Mouse (Mus musculus) layer of hippocampus, adult 18-20 months (tissue): Measurements from ENCODE around the gene Wasf2. TPM values are rescaled to one million over a fixed set of nuclear protein-coding genes. Genes with fewer than 3 reads are reported as not detected.

Experiments used
- DNase-seq, 2 experiments: peaks; one replicate each; pipeline ENCODE4 v3.0.0; 2022; ENCODE audit warnings: low spot score in 2 of 2
- total RNA-seq, 2 experiments: library from RNA; stranded (reverse); gene quantifications; 2 replicates each; pipeline ENCODE4 v1.2.3; 2021

Gene Wasf2
- total RNA-seq, 2 experiments from 2014 or later, result 27.4 to 32.6 TPM

DNA sequence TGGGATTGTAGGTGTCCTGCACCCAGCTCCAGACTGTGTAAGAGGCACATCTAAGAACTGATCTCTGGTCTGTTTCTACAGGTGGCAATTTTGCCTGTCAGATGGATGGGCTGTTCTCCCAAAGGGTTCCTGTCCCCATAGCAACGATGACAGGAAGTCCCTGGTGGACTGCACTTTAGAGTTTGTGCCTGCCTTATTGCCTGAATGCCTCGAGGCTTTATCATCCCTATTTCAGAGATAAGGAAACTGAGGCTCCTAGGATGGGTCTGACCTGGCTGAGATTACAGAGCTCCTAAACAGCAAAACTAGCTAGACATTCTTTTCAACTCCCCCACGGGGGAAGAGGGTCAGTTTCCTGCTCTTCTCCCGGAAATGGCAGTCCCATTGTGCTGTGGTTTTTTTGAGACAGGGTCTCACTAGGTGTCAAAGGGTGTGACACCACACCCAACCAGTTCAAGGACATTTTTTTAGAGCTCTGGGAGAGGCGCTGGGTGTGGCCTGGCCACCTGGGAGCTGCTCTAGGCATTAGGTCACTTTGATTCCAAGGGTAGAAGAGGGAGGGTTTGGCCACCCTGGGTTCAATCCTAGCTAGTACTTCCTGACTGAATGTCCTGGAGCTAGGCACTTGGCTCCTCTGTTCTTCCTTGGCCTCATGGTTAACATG is 8.2 kb upstream of the Wasf2 start:
- no peak for DNase-seq

DNA sequence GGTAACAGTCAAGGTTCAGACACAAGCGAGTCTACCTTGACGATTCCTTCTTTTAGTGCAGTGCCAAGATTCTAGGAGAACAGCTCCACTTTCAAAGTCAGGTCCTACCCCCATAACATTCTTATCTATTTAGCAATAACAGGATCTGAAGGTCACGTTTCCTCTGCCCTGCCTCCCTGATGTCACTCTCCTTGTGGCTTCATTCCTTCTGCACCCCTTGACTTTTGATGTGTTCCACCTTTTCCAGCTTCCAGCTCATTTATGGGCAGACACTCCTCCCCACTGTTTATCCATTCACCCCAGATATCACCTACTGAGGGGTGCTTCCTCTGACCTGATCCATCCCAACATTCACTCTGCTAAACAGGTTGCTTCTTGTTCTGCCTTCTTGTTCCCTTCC is 3.2 kb upstream of the Wasf2 start:
- no peak for DNase-seq

DNA sequence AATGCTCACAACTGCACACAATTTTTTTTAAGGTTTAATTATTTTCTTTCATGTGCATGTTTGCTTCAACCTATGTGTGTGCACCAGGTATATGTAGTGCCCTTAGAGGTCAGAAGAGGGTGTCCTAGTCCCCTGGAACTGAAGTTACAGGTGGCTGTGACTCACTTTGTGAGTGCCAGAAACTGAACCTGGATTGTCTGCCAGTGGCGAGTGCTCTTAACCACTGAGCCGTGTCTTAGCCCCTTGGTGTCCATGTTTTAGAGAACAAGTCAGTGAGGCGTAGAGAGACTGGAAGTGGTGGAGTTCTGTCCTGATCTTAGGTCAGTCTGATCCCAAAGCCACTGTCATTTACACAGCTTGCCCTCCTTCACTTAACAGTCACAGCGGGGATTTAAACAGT is 2.4 kb upstream of the Wasf2 start:
- DNase-seq, result no peak

DNA sequence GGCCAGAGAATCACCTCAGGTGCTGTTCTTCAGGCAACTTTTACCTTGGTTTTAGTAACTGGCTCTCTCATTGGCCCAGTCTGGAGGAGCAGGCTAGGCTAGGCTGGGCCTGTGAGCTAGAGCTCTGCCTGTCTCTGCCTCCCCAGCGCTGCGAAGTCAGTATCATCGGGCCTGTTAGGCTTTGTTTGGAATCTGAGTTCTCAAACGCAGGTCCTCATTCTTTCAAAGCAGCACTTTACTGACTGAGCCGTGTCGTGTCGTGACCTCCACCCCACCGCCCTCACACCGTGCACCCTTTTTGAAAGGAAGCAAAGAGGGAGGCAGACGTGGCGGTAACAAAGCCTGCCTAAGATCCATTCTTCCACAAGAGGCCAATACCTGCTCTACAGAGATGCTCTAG is 914 bp upstream of the Wasf2 start:
- no peak for DNase-seq

DNA sequence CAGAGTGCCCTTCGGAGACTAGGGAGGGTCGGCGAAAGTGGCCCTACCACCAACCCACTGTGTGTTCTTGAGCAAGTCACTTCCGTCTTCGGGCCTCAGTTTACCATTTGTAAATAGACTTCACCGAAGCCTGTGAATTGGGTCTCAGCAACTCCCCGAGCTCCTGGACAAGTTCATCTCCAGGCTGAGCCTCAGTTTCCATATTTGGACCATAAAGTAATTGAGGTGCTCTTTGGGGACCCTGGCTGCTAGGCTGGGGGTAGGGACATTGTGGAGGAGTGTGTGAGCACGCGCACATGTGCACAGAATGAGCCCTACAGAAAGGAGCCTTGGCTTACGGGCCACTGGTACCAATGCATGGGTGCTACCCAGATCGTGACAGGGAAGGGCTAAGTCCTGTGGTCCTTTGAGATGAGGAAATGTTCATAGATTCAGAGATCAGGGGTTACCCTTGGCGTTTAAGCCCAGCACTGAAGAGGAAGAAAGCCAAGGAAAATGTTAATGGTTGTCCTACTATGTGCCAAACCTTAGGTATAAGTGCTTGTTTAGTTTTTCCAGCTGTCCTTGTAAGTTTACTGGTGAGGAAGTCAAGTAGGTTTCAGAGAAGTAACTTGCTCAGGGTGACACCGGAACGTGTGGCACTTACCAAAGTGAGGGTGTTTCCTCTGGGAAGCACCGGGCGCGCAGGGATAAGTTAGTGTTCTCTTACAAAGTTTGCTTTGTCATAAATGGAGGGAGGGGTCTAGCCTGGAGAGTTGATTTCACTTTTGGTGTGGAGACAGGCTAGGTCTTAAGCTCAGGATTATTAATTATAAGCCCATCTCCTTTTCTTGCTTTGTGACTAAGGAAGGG is 811 bp downstream of the Wasf2 start:
- no peak for DNase-seq

DNA sequence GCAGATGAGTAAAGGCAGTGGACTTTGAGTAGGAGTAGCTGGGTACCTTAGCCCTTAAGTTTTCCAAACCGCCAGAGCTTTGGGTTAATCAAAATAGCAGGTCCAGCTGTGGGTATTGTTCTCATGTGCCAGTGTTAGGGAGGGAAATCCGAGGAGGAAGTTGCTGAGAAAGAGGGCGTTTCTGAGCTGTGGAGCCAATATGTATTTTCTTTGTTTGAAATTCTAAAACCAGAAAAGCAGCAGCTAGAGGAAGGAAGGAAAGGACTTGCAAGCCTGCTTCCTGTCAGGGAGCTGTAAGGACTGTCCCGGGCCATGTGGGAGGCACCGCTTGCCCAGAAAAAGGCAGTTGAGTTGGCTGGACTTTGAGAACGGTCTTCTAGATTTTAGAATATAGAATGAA is 1.7 kb downstream of the Wasf2 start:
- DNase-seq, result peak in 1 of 2 experiments; percentile 11

DNA sequence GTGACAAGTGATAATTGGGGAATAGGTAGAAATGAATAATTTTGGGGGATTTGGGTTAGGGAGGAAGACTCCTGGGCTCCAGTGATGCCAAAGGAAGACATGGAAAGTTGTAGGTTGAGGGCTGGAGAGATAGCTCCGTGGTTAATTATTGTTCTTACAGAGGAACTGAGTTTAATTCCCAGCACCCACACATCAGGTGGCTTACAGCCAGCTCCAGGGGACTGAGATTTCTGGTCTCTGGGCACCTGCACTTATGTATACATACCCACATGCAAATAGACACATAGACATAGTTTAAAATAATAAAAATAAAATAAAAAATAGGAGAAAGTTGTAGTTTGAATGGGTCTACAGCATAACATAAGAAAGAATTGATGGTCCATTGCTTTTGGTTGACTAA is 6.6 kb downstream of the Wasf2 start:
- no peak for DNase-seq

DNA sequence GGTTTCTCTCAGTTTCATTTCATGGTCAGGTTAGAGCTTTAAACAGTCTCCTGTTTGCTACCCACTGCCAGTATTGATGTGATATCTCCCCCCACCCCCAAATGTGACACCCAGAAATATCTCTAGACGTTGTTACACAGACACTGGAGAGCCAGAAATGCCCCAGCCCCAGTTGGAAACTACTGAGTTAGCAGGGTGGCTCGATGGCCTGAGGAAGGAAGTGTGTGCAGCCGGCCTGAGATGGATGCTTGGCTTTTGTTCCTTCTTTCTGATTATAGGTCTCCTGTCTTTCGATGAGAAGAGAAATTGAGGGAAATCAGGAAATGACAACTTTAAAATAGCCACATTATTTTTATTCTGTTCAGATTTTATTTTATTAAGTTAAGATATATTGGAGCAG is 8.7 kb downstream of the Wasf2 start:
- no peak for DNase-seq

DNA sequence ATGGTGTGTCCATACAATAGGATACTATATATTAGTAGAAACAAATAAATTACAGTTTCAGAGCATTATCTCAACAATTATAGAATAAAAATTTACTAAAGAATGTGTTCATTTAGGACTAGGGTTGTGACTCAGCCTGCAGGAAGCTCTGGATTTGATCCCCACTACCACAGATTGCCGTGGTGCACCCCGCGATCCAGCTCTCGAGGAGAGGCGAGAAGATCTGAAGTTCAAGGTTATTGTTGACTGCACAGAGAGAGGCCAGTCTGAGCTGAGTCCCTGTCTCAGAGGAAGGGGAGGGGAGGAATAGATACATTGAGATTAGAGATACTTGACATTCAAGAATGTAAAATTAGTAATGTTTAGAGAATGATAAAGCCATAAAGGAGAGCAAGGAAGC is 24.7 kb downstream of the Wasf2 start:
- no peak for DNase-seq

DNA sequence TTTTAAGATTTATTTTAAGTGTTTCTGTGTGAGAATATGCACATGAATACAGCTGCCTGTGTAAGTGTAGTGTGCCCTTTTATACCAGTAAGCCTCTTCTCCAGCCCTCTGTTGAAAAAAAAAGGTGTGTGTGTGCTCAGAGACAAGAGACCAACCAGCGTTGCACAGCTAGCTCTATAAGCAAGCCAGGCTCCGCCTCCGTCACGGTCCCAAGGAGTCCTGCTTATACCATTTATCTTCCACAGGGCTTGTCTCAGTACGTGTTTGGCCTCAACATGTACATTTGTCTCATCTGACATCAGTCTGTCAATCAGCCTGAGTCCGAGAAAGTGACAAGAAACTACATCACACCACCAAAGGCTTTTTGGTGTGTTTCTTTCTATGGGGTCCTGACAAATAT is 25.4 kb downstream of the Wasf2 start:
- no peak for DNase-seq

DNA sequence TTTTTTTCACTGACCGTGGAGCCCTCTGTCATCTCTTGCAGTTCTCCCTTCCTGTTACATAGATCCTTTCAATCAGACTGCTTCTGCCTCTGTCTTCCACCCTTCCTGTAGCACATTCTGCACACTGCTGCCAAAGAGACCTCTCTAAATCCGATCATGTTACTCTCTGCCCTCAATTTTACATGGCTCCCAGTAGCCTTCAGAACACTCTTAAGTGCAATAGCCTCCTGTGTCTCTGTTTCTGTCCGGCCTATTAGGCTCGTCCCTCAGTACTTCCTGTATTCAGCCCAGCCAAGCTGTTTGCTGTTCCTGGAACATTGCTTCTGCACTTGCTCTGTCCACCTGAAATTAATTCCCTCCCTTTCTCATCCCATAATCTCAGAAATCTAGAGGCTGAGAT is 26.1 kb downstream of the Wasf2 start:
- DNase-seq, result no peak

DNA sequence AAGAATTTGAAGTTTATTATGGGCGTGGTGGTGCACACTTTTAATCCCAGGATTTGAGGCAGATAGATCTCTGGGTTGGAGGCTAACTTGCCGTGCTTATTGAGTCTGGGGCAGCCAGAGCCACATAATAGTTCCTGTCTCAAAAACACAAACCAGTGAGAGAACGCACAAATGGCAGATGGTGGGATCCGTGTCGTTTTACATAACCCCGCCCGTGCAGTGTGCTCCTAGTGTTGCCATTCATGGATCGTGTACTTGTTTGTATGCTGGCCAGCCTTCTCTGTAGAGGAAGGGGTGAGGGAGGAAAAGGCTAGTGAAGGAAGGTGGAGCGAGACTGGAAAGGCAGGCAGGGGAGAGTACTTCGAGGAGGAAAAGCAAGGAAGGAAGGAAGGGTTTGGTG is 26.5 kb downstream of the Wasf2 start:
- peak; percentile 22 to 70 for DNase-seq

DNA sequence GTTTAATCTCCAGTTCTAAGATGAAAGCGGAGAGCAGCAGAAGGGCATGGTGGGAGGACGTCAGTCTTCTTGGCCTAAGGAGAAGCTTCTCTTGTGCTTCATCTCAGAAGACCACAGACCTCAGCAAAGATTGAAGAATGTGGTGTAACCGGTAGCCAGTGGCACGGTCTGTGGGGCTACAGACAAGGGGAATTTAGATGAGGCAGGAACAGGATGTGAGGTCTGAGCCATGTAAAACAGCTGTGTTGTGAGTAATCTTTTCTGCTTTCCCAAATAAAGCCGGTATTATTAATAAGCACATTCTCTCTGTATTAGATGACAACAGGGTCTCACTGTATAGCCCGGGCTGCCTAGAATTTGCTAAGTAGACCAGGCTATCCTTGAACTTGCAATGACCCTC is 28.8 kb downstream of the Wasf2 start:
- DNase-seq, result no peak

DNA sequence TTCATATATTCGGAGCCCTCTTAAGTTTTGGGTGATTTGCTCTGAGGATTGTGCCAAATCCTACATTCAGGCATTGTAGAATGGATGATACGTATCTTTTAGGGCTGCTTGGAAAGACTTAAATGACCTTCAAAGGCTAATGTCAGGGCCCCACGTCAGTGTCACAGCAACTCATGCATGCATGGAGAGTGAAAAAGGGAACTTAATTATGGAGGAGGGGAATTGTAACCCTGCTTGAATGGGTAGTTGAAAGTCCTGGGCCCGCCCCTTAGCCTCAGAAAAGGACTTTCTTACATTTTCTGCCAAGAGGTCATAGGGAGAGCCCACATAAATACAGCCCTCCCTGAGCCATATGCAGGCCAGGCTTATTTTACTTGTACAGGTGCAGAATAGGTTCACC is 29.3 kb downstream of the Wasf2 start:
- no peak for DNase-seq

DNA sequence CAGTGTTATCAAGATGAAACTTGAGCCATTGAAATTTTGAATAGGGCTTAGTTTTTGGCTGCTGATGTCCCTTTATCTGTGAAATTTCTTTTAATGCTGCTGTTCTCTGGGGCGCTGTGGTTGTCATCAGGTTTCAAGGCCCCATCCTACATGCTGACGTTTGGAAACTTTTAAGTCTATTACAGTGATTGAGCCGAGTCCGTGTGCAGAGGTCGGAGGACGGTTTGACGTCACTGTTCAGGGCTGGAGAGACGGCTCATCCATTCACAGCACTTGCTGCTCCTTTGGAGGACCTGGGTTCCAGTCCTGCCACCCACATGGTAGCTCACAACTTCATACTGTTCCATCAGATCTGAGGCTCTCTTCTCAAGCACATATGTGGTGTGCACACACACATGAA is 29.9 kb downstream of the Wasf2 start:
- DNase-seq, result no peak

DNA sequence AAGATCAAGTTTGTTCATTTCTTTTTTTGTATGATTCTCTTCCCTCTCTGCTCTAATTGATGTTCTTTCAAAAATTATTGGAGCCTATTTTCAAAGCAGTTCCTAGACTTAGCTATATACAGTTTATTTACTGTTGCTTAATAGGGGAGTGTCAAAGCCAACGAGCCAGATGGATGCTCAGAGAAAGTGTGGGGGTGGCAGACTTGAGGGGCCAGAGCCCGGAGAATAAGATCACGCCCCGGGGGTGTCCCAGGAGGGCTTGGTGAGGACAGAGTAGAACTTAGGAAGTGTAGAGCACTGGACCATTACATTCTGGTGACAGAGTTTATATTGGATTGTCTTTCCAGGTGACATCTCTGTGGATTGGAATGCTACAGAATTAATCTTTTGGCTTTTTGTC is 30.5 kb downstream of the Wasf2 start:
- DNase-seq, result no peak

DNA sequence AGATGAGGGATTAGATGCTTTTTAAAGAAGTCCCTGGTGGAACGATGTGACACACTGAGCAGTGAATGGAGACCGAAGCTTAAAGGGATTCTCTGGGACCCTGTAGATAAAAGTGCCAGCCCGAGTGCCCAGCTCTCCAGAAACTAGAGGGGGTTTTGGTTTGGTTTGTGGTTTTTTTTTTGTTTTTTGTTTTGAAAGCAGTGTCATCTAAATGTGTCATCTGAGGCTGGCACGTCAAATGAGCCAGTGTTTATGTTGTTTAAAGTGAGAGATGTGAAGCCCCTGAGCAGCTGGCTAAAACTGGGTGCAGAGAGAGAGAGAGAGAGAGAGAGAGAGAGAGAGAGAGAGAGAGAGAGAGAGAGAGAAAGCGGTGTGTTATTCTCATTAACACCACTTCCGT is 31.9 kb downstream of the Wasf2 start:
- DNase-seq, result no peak

DNA sequence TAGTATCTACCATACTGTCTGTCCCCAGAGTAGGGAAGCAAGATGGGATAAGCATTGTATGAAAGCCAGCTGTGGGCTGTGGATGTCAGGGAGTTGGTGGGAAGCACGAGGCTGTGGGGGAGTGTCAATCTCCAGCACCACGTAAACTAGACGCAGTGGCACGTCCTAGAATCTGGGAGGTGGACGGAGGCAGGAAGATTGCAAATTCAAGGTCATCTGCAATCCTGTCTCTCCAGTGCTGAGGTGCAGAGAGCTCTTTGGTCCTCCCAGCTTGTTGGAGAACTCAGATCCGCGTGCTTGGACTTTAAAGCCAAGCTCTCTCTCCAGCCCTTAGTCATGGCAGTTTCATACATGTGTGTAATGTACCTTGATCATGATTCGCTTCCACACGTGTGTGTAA is 36.5 kb downstream of the Wasf2 start:
- no peak for DNase-seq

DNA sequence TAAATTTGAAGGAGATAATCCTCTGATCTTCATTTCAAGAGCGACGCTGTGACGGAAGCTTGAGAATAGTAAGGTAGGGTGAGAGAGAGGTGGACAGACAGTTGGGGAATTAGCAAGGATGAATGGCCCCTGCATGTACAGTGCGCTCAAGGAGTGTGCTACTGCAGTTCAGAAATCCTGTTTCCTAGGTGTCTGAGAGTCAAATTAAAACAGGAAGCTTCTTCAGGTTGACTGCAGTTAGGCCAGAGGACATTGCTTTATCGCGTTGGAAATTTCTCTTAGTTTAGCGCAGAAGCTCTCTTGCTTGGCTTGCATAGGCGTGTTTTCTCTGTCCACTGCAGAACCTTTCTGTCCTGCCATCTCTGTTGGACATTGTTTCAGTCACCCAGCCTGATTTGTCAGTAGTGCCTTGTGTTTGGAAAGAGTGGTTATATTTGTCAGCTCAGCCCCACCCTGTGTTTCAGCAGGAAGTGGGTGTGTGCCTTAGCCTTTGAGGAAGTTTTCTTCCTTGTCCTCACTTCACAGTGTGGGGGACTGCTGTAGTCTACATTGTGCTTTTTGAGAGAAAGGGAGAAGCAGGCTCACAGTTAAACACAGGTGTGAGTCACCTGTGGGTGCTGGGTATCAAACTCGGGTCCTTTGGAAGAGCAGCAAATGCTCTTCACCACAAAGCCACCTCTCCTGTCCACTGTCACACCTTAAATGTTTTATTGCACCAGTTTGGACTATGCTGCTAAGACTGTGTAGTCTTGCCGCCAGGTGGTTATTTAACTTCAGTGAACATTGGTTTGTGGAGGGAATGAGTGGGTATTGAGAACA is 39.1 kb downstream of the Wasf2 start:
- no peak for DNase-seq

DNA sequence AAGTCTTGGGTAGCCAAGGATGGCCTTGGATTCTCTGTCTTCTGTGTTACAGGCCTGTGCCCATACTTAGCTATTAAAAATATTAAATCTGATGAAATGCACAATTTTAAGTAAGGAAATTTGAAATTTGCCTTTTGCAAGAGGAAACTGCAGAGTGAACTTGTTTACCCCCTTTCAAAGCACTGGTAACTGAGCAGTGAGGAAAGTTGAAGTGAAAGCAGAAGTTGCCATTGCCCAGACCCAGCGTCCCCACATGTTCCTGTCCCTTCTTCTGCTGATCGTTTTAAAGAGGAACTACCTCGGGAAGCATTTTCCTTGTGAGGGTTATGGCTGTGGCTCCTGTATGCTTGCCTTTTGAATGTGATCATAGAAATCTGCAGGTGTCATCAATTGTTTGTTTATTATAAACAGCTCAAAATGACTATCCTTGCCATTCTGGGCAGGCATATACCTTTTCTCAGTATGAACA is 39.8 kb downstream of the Wasf2 start:
- no peak for DNase-seq

DNA sequence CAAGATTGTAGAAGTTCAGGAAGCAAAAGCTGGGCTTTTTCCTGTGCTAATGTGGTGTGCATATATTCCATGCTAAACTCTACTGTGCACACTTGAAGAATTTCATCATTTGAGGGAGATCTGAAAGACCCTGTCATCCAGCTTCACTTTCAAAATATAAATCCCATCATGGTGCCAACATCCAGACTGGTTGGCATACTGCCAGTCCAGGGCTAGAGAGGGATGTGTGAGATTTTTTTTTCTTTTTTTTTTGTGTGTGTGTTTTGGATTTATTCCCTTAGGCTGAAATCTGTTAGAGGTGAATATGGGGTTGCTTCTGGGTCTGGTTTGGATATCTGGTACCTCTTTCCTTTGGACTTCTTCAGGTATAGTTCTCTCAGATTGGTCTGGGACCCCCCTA is 40.3 kb downstream of the Wasf2 start:
- no peak for DNase-seq

DNA sequence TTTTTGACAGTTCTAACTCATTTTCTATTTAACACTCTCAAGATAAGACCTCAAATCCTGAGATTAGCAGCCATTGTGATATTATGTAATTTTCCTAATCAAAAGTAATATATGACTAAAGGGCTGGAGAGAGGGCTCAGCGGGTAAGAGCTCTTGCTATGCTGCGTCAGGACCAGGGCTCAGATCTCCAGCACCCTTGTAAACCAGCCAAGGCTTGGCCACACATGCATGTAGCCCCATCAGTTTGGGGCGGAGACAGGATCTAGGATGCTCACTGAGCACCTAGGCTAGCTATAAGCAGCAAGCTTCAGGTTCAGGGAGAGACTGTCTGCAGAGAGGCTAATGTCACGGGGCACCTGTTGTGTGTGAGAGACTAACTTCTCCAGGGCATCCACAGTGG is 42.1 kb downstream of the Wasf2 start:
- no peak for DNase-seq
